Mouse (Mus musculus) frontal cortex, postnatal 10 days (tissue): ENCODE data around the gene Fgr.

Source experiments
- DNase-seq, 2 experiments: peaks; one replicate each; pipeline ENCODE4 v3.0.0; 2022; ENCODE audit warnings: low spot score in 2 of 2, mixed read lengths in 1 of 2

Gene Fgr

DNA sequence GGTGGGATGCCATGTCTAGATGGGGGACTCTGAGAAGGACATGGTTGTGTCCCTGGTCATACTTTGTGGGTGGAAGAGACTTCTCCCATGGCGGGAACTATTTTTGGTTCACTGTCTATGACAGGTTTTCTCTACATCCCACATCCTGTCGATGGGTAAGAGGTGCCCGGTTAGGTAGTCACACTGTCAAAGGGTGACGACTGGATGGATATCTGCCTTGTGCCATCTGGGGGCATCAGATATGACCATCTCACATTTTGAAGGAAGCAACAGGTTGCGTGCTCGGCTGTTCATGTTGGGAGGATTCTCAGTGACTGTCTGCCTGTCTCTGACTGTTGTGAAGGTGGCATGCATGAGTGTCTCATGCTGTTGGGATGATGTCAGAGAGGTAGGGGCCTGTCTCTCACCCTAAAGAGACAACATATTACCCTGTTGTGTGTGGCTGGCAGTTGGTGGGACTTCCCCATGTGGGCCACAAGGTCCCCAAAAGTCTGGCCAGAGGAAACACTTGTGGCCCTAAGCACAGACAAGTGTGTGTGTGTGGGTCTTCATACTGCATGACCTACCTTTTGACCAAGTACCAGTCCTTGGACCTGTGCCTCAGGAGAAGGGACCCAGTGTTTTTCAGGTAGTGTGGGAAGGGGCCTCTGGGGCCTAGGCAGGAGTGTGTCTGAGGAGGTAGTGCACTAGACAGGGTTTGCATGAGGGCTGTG lies 77.1 kb downstream of the Fgr start:
- DNase-seq: no peak

DNA sequence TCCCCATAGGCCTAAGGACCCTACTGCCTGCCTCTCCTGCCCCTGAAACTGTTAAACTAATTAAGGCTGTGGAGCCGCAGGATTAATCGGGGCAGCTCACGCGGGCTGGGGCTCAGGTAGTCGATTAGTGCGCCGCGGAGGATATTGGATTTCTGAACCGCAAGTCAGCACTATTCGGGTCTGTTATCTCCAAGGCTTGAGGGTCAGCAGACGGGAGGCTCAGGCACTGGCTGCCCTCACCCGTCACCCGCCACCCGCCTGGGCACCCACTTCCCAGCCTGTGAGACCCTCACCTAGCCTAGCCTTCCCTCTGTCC lies 77.6 kb downstream of the Fgr start:
- no peak for DNase-seq
